Mouse (Mus musculus) frontal cortex, adult (tissue): ENCODE data around the gene Icam1.
"Not testable (repeated sequence)": the region's sequence is repeated elsewhere in the genome, so short reads cannot be mapped to it uniquely, and the experiment has no call there.

Experiments
- ATAC-seq: cut with Nextera tagmentation; 2 replicates; pipeline ENCODE4 v1.9.2; 2017; ENCODE audit warnings: mild to moderate bottlenecking, moderate library complexity, mixed read lengths; ENCODE audit not compliant: low TSS enrichment

The Icam1 gene

DNA sequence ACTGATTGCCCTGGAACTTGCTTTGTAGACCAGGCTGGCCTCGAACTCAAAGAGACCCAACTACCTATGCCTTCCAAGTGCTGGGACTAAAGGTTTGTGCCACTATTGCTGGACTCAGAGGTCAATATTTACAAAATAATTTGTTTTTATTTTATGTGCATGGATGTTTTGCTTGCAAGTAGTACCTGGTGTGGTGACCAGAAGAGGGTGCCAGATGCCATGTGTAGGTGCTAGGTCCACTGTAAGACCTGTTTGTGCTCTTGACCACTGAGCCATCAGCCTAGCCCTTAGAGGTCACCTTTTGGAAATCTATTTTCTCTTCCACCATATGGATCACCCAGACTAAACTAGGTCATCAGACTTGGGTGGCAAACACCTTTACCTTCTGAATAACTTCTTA lies 6.9 kb downstream of the Icam1 start:
- ATAC-seq: no peak

DNA sequence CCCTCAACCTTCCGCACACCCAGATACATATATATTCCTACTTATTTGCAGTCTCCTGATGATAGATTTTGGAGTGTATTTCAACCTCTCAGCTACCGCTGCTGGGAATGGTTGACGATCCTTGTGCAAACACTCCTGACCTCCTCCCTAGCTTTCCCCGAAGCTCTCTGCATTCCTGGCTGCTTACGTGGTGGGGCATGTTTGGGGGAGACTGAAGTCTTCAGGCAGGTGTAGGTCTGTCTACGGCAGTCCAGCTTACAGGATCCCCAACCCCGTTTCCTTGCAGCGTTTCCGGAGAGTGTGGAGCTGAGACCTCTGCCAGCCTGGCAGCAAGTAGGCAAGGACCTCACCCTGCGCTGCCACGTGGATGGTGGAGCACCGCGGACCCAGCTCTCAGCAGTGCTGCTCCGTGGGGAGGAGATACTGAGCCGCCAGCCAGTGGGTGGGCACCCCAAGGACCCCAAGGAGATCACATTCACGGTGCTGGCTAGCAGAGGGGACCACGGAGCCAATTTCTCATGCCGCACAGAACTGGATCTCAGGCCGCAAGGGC lies 9.5 kb downstream of the Icam1 start:
- no peak for ATAC-seq

DNA sequence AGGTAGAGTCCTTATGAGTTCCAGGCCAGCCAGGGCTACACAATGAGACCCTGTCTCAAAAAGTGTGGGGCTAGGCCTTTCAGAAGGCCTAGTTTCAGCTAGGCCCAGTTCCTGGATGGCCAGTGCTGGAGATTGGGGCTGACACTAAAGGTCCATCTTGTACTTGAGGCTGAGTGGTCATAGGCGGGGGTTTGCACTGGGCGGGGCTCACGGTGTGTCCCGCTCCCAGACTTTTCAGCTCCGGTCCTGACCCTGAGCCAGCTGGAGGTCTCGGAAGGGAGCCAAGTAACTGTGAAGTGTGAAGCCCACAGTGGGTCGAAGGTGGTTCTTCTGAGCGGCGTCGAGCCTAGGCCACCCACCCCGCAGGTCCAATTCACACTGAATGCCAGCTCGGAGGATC lies 11.1 kb downstream of the Icam1 start:
- no peak for ATAC-seq

DNA sequence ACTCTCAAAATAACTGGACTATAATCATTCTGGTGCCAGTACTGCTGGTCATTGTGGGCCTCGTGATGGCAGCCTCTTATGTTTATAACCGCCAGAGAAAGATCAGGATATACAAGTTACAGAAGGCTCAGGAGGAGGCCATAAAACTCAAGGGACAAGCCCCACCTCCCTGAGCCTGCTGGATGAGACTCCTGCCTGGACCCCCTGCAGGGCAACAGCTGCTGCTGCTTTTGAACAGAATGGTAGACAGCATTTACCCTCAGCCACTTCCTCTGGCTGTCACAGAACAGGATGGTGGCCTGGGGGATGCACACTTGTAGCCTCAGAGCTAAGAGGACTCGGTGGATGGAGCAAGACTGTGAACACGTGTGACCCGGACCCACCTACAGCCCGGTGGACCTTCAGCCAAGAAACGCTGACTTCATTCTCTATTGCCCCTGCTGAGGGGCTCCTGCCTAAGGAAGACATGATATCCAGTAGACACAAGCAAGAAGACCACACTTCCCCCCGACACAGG lies 12.0 kb downstream of the Icam1 start:
- ATAC-seq: no peak

DNA sequence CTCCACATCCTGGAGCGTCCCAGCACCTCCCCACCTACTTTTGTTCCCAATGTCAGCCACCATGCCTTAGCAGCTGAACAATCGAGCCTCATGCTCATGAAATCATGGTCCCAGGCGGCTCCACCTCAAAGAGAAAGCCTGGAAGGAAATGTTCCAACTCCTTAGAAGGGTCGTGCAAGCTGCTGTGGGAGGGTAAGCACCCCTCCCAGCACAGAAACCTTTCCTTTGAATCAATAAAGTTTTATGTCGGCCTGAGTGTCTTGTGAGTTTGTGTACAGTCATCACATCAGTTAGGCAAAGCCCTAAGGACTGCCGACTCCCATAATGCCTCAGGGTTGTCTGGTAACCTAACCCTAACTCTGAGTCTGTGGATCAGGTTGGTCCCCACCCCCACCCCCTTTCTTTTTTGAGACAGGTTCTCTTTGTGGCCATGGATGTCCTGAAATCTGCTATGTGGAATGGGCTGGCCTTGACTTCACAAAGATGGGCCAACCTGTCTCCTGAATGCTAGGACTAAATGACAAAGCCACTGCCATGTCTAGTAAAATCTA lies 12.8 kb downstream of the Icam1 start:
- no peak for ATAC-seq

DNA sequence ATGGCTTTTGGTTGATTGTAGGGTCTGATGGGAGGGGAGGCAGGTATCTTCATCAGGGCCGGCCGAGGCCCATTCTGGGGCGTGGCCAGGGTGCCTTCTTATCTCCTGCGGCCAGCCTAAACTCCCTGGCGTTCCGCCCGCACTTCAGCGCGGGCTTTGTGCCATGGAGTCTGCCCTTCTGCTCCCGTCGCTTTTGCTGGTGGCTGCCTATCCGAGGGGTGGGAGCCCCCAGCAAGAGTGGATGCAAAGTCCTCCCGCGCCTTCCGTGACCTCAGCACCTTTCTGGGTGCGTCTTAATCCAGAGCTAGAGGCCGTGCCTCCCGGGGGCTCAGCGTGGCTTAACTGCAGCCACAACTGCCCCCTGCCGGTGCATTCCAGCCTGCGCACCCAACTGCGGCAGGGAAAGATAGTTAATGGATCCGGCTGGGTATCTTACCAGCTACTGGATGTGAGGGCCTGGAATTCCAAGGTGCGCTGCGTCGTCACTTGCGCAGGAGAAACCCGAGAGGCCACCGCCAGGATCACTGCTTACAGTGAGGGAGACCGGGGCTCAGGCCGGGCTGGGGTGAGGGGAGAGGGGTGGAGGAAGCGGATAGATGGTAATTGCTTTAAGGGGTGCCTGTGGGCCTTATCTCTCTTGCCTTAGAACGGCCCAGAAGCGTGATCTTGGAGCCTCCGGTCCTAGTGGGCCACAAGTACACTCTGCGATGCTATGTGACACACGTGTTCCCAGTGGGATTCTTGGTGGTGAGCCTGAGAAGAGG lies 13.7 kb downstream of the Icam1 start, which contains the start of gene Icam4:
Icam4 (plus strand) TSS at position 83 of the 764 bp plus-strand sequence.
- no peak for ATAC-seq

DNA sequence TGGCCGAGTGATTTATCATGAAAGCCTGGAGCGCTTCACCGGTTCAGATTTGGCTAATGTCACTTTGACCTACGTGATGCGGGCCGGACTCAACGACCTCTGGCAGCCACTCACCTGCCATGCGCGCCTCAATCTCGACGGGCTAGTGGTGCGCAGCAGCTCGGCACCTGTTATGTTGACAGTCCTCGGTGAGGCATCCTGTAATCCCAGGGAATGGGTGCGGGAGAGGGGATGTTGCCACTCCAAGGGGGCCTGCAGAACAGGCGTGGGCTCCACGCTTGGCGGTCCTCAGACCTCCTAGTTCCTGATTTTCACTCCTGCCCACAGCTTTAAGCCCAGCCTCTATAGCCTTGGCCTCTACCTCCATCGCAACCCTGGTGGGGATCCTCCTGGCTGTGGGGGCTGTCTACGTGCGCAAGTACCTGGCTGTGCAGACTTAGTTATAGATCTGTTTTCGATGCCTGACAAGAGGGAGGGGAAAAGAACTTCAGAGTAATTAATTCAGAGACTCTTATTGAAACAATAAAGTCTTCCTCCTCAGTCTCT lies 14.3 kb downstream of the Icam1 start:
- no peak for ATAC-seq

DNA sequence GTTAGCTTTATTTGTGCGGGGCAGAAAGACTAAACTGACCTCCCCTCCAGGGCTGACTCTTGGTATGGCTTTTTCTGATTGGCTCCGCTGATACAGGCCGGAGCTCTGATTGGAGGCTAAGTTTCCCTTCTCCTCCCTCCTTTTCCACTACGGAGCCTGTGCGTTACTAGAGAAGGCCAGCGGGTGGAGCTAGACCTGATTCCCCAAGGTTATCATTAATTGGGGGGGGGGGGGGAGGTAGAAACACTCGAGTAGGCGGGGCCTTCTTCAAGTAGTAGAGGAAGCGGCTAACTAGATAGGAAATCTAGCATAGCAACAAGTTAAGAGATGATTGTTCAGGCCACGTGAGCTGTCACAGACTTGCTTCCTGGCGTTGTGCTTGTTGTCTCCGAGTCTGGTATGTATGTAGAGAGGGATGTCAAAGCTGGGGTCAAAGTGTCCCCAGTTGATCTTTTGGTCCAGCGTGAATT lies 15.0 kb downstream of the Icam1 start:
- peak; percentile 57 for ATAC-seq

DNA sequence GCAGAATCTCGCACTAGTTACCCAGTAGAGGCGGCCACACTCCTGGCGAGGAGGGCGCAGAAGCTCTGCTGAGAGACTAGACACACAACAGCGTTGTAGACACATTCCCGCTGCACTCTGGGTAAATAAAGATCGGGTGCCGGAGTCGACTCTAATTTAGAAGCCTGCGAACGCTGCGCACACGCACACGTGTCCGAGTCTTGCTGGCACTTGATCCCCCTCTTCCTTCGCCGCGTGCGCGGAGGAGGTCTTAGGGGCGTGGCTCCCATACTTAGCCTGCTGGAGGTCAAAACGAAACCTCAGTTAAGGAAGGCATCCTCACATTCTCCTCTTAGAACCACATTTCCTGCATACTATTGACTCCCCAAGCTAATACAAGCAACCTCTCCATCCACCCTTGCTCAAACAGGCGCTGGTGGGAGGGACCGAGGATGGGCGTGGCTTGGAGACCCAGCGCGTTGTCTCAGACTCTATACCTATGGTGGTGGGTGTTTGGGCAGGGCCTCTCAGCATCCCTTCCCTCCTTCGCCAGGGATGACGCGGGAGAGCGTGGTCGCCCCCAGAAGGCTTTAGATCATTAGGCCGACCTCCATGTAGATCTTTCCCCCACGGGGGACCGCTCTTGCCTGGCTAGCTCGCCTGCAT lies 15.6 kb downstream of the Icam1 start:
- peak; percentile 54 for ATAC-seq

DNA sequence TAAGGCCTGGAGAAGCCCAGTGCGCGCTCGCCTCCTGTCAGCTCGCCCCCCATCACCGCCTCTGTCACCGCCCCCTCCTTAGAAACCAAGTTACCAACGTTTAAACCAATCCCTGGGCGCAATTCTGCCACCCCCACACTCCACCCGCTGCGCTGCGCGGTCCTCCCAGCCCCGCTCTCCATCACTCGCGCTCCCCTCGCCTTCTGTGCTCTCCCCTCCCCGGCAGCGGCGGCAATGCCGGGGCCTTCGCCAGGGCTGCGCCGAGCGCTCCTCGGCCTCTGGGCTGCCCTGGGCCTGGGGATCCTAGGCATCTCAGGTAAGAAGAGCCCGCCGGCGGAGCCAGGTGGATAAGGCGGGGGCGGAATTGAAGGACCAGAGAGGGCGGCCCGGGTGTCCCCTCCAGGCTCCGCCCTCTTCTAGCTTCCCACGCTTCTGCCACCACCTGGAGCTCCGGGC lies 16.1 kb downstream of the Icam1 start, which contains the start of gene Icam5:
Icam5 (plus strand) TSS at position 178 of the 456 bp plus-strand sequence.
- ATAC-seq: peak; percentile 48

DNA sequence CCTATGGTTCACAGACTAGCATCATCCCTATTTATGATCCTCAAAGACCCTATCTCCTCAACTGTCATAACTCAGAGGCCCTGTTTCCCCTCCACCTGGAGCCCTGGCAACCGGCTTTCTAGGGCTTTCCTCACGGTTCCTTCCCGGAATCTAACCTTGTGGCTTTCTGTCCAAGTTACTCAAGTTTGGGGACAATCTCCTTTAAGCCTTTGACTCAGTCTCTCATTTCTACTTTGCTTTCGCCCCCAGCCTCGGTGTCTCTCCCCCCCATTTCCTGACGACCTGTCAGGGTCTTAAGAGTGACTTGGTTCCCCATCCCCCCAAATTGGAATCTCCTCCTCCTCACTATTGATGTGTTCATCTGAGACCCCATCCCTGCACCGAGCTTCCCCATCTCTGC lies 16.7 kb downstream of the Icam1 start:
- no peak for ATAC-seq

DNA sequence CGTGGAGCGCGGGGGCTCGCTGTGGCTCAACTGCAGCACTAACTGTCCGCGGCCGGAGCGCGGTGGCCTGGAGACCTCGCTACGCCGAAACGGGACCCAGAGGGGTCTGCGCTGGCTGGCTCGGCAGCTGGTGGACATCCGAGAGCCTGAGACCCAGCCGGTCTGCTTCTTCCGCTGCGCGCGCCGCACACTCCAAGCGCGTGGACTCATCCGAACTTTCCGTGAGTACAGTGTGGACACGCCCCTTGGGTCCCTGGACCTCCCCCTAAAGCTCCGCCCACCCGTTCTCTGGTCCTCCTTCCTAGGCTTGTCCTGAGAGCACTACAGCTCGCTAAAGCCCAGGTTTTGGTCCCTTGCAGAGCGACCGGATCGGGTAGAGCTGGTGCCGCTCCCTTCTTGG lies 17.4 kb downstream of the Icam1 start:
- no peak for ATAC-seq

DNA sequence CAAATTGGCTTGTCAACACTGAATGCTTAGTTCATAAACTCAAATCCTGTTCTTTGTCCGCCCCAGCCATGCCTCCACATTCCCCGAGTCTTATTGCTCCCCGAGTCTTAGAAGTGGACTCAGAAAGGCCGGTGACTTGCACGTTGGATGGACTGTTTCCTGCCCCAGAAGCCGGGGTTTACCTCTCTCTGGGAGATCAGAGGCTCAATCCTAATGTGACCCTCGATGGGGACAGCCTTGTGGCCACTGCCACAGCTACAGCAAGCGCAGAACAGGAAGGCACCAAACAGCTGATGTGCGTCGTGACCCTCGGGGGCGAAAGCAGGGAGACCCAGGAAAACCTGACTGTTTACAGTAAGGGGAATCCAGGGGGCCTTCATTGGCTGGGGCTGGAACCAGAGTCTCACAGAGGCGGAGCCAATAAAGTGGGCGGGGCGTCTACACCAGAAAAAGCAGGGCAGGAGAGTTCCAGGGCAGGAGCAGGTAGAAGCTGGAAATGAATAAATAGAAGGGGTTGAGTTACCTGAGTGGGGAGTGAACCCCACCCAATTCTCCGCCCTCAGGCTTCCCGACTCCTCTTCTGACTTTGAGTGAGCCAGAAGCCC lies 18.8 kb downstream of the Icam1 start:
- no peak for ATAC-seq

DNA sequence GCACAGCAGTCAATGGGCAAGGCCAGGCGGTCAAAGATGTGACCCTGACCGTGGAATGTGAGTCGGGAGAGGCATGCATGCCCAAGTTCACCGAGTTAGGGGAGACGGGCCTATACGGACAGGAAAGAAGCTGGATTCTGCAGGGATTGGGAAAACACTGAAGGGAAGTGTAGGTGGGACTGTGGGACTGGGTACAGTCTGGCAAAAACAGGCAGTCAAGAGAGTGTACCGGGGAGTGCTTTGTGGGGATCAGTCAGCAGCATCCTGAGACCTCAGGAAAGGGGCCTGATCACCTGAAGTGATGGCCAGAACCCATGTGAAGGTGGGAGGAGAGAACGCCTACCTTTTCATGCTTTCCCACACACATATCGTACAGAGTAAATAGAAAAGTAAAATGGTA lies 19.8 kb downstream of the Icam1 start:
- no peak for ATAC-seq

DNA sequence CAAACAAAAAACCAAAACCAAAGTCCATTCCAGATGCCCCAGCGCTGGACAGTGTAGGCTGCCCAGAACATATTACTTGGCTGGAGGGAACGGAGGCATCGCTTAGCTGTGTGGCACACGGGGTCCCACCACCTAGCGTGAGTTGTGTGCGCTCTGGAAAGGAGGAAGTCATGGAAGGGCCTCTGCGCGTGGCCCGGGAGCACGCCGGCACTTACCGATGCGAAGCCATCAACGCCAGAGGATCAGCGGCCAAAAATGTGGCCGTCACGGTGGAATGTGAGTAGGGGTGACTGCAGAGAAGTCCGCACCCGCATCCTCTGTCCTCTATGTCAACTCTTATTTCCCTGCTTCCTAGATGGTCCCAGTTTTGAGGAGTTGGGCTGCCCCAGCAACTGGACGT lies 20.4 kb downstream of the Icam1 start:
- no peak for ATAC-seq

DNA sequence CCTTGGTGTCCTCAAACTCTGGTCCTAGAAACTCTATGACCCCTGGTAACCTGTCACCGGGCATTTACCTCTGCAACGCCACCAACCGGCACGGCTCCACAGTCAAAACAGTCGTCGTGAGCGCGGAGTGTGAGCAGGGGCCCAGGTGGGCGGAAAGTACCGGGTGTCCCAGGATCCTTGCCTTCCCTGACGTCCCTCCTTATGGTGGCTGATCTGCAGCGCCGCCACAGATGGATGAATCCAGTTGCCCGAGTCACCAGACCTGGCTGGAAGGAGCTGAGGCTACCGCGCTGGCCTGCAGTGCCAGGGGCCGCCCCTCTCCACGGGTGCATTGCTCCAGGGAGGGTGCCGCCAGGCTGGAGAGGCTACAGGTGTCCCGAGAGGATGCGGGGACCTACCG lies 20.9 kb downstream of the Icam1 start:
- ATAC-seq: no peak

DNA sequence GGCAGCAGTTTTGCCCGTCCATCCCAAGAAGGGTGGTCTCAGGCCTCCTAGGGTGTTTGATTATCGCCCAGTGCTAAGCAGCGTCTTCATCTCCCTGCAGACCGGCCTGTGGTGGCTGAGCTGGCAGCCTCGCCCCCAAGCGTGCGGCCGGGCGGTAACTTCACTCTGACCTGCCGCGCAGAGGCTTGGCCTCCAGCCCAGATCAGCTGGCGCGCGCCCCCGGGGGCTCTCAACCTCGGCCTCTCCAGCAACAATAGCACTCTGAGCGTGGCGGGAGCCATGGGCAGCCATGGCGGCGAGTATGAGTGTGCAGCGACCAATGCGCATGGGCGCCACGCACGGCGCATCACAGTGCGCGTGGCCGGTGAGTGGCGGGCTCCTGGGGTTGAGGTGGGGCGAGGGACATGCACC lies 21.7 kb downstream of the Icam1 start:
- no peak for ATAC-seq

DNA sequence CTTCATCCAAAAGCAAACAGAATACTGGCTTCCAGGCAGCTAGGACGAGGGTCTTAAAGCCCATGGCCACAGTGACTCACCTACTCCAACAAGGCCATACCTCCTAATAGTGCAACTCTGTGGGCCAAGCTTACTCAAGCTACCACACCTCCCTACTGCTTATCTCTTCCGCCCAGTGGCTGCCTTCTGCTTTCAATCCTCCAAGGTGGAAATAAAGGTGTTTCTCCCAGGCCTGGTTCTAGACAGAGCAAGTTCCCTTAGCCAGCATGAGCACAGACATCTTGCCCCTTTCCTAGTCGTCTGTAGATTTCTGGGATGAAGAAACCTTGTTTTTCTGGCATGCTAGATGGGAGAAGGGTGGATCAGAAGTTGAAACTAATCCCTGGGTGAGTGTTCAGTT lies 24.0 kb downstream of the Icam1 start:
- ATAC-seq: no peak

DNA sequence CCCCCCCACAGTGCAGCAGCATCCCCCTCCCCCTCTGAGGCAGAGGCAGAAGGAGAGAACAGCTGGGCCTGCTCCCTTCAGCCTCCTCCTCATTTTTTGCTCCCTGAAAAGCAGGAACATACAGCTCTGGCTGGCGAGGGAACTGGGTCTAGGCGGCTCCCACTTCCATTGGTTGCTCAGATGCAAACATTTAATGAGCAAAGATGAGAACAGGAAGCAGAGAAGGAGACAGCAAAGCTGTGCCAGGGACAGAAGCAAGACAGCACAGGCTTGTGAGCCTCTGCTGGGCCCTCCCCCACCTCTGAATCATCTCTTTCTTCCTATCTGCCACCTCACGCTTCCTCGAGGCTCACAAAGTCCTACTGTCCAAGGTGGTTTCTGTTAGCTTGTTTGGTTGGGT lies 25.5 kb downstream of the Icam1 start:
- peak; percentile 91 for ATAC-seq

DNA sequence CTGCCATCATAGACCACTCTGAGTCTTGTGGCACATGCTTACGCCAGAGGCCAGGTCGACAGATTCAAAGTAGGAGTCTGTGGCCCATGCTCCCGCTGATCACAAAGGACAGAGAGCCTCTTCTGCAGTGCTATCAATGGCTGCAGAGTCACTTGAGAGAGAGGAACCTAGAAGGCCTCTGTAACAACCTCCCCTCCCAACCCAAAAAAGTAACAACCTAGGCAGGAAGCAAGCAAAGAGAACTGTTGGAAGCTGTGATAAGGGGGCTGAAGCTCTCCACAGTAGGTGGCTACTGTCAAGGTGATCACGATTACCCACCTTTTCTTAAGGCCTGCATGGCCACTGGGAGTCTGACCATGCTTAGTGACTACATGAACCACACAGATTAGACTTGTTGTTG lies 27.8 kb downstream of the Icam1 start:
- ATAC-seq: no peak

DNA sequence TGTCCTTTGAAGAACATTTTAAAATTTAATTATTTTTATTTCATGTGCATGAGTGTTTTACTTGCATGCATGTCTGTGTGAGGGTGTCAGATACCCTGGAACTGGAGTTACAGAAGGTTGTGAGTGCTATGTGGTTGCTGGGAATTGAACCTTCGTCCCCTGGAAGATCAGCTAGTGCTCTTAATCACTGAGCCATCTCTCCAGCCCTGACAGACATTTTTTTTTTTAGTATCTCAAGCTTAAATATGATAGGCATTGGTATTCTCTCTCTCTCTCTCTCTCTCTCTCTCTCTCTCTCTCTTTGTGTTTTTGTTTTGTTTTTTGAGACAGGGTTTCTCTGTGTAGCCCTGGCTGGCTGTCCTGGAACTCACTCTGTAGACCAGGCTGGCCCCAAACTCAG lies 29.0 kb downstream of the Icam1 start:
- not testable (repeated sequence) for ATAC-seq

DNA sequence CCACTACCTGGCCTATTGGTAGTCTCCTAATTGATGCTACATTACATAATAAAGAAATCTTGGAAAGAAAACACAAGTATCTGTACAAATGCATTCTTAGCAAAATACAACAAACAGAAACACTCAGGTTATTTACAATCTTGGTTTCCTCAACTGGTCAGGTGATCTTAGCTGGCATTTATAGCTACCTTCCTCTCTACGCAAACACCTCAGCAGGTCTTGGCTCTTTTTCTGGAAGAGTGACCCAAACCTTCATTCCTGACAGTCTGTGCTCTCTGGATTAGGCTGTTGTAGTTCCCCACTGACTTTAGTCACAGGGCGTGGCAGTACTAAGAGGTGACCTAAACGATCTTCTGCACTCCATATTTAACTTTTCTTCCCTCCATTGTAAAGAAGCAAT lies 29.4 kb downstream of the Icam1 start:
- no peak for ATAC-seq
